Mouse (Mus musculus) embryonic facial prominence, embryonic 15.5 days (tissue): ENCODE measurements around the gene Dclk1. TPM values are rescaled to one million over a fixed set of nuclear protein-coding genes. Genes with fewer than 3 reads are reported as not detected.
A peak's percentile ranks its signal among the peaks of the same experiment; 100 is the strongest.

Experiments
- ATAC-seq: fragments of 200-750 bp; cut with Nextera tagmentation; 2 replicates; pipeline ENCODE4 v1.8.0; 2017; ENCODE audit warnings: low read depth, moderate TSS enrichment; ENCODE audit not compliant: insufficient number of reproducible peaks, low FRiP score, low TSS enrichment
- H3K27ac ChIP-seq: fragments of 300-500 bp; sonication (generic); replicated peaks from 2 replicates; pipeline ENCODE4 v1.5.1; 2015; ENCODE audit warnings: mild to moderate bottlenecking, inconsistent platforms
- H3K27me3 ChIP-seq: fragments of 300-500 bp; sonication (generic); 2 replicates; pipeline ENCODE4 v1.6.1; 2015; ENCODE audit warnings: inconsistent platforms
- H3K36me3 ChIP-seq: fragments of 300-500 bp; sonication (generic); 2 replicates; pipeline ENCODE4 v1.6.1; 2015; ENCODE audit warnings: mild to moderate bottlenecking, inconsistent platforms
- H3K4me1 ChIP-seq: fragments of 300-500 bp; sonication (generic); 2 replicates; pipeline ENCODE4 v1.6.1; 2015; ENCODE audit warnings: inconsistent platforms
- H3K4me2 ChIP-seq: fragments of 300-500 bp; sonication (generic); replicated peaks from 2 replicates; pipeline ENCODE4 v1.6.1; 2015; ENCODE audit warnings: mild to moderate bottlenecking, inconsistent platforms
- H3K4me3 ChIP-seq: fragments of 300-500 bp; sonication (generic); replicated peaks from 2 replicates; pipeline ENCODE4 v1.5.1; 2015; ENCODE audit warnings: mild to moderate bottlenecking, inconsistent platforms
- H3K9ac ChIP-seq: fragments of 300-500 bp; sonication (generic); 2 replicates; pipeline ENCODE4 v1.6.1; 2015; ENCODE audit warnings: inconsistent platforms
- H3K9me3 ChIP-seq: fragments of 300-500 bp; sonication (generic); replicated peaks from 2 replicates; pipeline ENCODE4 v1.6.1; 2016; ENCODE audit warnings: inconsistent platforms
- WGBS: fragments of 180-500 bp; shearing (Covaris S2); methylation state at CpG from one replicate; pipeline ENCODE4 v1.1.7; 2015; 5-methylcytosine and 5-hydroxymethylcytosine counted together
- polyA plus RNA-seq: library from polyadenylated mRNA; unstranded; fragments of >200 nt; fragmentation: Nextera tagmentation; extraction: Ambion mirVana; gene quantifications from 2 replicates; pipeline ENCODE4 v1.2.1, GENCODE M21; 2015

The Dclk1 gene
- polyA plus RNA-seq, 1 experiment from 2014 or later: 64.6 TPM

GRCm38 (mm10) chr3:55476694-55477093, 234.5 kb downstream of the Dclk1 start:
- H3K9me3 ChIP-seq: no peaks in the 10 kb centered on the region
- ATAC-seq: no peak
- H3K27me3 ChIP-seq: no peaks in the 10 kb centered on the region
- no peak overlapping the region for H3K27ac ChIP-seq
- peaks cover 9% of the 10 kb centered on the region; the same call in 1 of the 2 replicates for H3K4me1 ChIP-seq
- H3K4me2 ChIP-seq: no peak overlapping the region
- no peak overlapping the region for H3K4me3 ChIP-seq
- no peak overlapping the region for H3K9ac ChIP-seq
- 92% methylated on average over 7 of the region's 7 CpGs for WGBS
- no peaks in the 10 kb centered on the region for H3K36me3 ChIP-seq

DNA sequence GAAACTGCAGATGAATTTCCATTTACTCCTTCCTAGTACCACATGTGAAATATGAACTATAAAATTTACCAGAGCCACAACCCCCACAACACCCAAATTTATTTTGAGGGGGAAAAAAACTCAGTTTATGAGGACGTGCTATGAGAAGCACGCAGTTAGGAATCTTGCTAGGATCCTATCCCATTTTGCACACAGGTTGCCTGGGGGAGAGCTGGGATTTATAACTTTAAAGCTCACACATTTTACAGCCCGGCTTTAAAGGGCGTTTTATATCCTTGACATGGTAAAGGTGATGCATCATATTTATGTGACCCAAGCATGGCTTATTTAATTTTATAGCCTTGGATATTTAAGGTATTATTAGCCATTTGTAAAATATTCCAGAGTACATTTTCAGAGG, 237.1 kb downstream of the Dclk1 start:
- Histone ChIP-seq H3K27ac (no peak overlapping the region; the same call in 1 of the 2 replicates), H3K9ac (no peak overlapping the region), H3K4me3 (no peak overlapping the region), H3K36me3 (no peaks in the 10 kb centered on the region), H3K4me2 (no peak overlapping the region), H3K27me3 (no peaks in the 10 kb centered on the region), H3K4me1 (peaks cover 12% of the 10 kb centered on the region; the same call in 1 of the 2 replicates), H3K9me3 (no peaks in the 10 kb centered on the region)
- ATAC-seq: no peak
- WGBS: 55% methylated on average over 4 of the region's 4 CpGs

GRCm38 (mm10) chr3:55481140-55481539, 239.0 kb downstream of the Dclk1 start:
- no peak overlapping the region for H3K4me2 ChIP-seq
- no peak overlapping the region for H3K9ac ChIP-seq
- H3K27ac ChIP-seq: no peak overlapping the region
- H3K4me1 ChIP-seq: peaks cover 12% of the 10 kb centered on the region; the same call in 1 of the 2 replicates
- no peak overlapping the region for H3K4me3 ChIP-seq
- no peaks in the 10 kb centered on the region for H3K9me3 ChIP-seq
- ATAC-seq: 0 out of 2 replicates have a peak, but pooled peaks have one; percentile 43
- WGBS: 58% methylated on average over 1 of the region's 1 CpGs
- no peaks in the 10 kb centered on the region for H3K36me3 ChIP-seq
- H3K27me3 ChIP-seq: no peaks in the 10 kb centered on the region

GRCm38 (mm10) chr3:55483328-55483727, 241.2 kb downstream of the Dclk1 start:
- H3K27ac ChIP-seq: peak overlapping the region; percentile 53
- 21% methylated on average over 4 of the region's 4 CpGs for WGBS

GRCm38 (mm10) chr3:55489231-55489990, 247.2 kb downstream of the Dclk1 start:
- no peaks in the 10 kb centered on the region for H3K4me1 ChIP-seq
- H3K9me3 ChIP-seq: no peaks in the 10 kb centered on the region
- H3K27ac ChIP-seq: no peak overlapping the region
- H3K4me3 ChIP-seq: no peak overlapping the region
- no peak overlapping the region for H3K9ac ChIP-seq
- H3K4me2 ChIP-seq: no peak overlapping the region
- 68% methylated on average over 12 of the region's 12 CpGs for WGBS
- no peaks in the 10 kb centered on the region for H3K27me3 ChIP-seq
- ATAC-seq: no peak
- 0 out of 2 replicates have a peak, but pooled peaks cover 9% of the 10 kb centered on the region for H3K36me3 ChIP-seq

More at GRCm38 (mm10) chr3:55483328-55483727, 241.2 kb downstream of the Dclk1 start:
- no peak for ATAC-seq
- H3K36me3 ChIP-seq: 0 out of 2 replicates have a peak, but pooled peaks cover 9% of the 10 kb centered on the region
- peaks cover 12% of the 10 kb centered on the region; the same call in 1 of the 2 replicates for H3K4me1 ChIP-seq
- no peak overlapping the region for H3K4me2 ChIP-seq
- H3K9me3 ChIP-seq: no peaks in the 10 kb centered on the region
- H3K27me3 ChIP-seq: no peaks in the 10 kb centered on the region
- H3K4me3 ChIP-seq: no peak overlapping the region
- H3K9ac ChIP-seq: no peak overlapping the region

GRCm38 (mm10) chr3:55492021-55492420, 249.9 kb downstream of the Dclk1 start:
- H3K27ac ChIP-seq: no peak overlapping the region
- H3K9me3 ChIP-seq: no peaks in the 10 kb centered on the region
- no peak overlapping the region for H3K4me3 ChIP-seq
- no peaks in the 10 kb centered on the region for H3K27me3 ChIP-seq
- H3K36me3 ChIP-seq: 0 out of 2 replicates have a peak, but pooled peaks cover 3% of the 10 kb centered on the region
- no peak for ATAC-seq
- H3K4me2 ChIP-seq: no peak overlapping the region
- peaks cover 7% of the 10 kb centered on the region; the same call in 1 of the 2 replicates for H3K4me1 ChIP-seq
- no peak overlapping the region for H3K9ac ChIP-seq
- WGBS: 31% methylated on average over 6 of the region's 6 CpGs

GRCm38 (mm10) chr3:55494348-55494747, 252.2 kb downstream of the Dclk1 start:
- H3K4me3 ChIP-seq: no peak overlapping the region
- no peak overlapping the region for H3K4me2 ChIP-seq
- H3K27me3 ChIP-seq: no peaks in the 10 kb centered on the region
- no peaks in the 10 kb centered on the region for H3K36me3 ChIP-seq
- ATAC-seq: no peak
- peaks cover 7% of the 10 kb centered on the region; the same call in 1 of the 2 replicates for H3K4me1 ChIP-seq
- no peak overlapping the region for H3K9ac ChIP-seq
- no peak overlapping the region for H3K27ac ChIP-seq
- 39% methylated on average over 4 of the region's 4 CpGs for WGBS
- H3K9me3 ChIP-seq: no peaks in the 10 kb centered on the region

- Histone ChIP-seq H3K4me3 (no peak overlapping the region), H3K27me3 (no peaks in the 10 kb centered on the region), H3K36me3 (no peaks in the 10 kb centered on the region), H3K9ac (no peak overlapping the region), H3K4me2 (no peak overlapping the region), H3K4me1 (peaks cover 7% of the 10 kb centered on the region; the same call in 1 of the 2 replicates), H3K9me3 (no peaks in the 10 kb centered on the region), H3K27ac (0 out of 2 replicates have a peak overlapping the region, but pooled peaks have one; percentile 28)
- WGBS: 46% methylated on average over 7 of the region's 7 CpGs
- ATAC-seq: no peak
Observed at GRCm38 (mm10) chr3:55495231-55495630, 253.1 kb downstream of the Dclk1 start.

- no peaks in the 10 kb centered on the region for H3K27me3 ChIP-seq
- H3K9me3 ChIP-seq: no peaks in the 10 kb centered on the region
- no peak overlapping the region for H3K4me3 ChIP-seq
- no peak overlapping the region for H3K9ac ChIP-seq
- no peak for ATAC-seq
- 32% methylated on average over 4 of the region's 4 CpGs for WGBS
- peaks cover 7% of the 10 kb centered on the region; the same call in 1 of the 2 replicates for H3K4me1 ChIP-seq
- H3K4me2 ChIP-seq: no peak overlapping the region
- no peaks in the 10 kb centered on the region for H3K36me3 ChIP-seq
- H3K27ac ChIP-seq: peak overlapping the region; percentile 39; the same call in 1 of the 2 replicates
Observed at GRCm38 (mm10) chr3:55495866-55496265, 253.7 kb downstream of the Dclk1 start.

DNA sequence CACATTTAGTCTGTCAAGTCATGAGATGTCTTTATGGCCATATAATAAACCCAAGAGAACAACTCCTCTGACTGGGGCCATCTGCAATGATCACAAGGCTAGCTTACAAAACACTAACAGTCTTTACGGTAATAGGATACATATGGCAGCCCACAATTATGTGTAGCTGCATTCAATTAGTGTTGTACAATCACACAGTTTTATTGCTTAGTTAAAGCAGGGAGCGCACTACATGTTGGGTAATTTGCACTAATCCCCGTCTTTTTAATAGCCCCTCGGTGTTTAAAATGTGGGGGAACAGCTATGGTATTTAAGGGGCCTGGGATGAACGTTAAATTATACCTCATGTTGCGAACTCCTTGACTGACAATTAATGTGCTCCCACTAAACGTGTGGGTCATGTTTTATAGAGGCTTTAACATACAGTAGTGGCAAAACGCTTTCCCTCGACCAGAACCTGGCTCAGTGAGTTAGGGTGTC, 254.3 kb downstream of the Dclk1 start:
- peak; percentile 63 for ATAC-seq
- Histone ChIP-seq H3K36me3 (no peaks in the 10 kb centered on the region), H3K9ac (no peak overlapping the region), H3K4me1 (peaks cover 7% of the 10 kb centered on the region; the same call in 1 of the 2 replicates), H3K27me3 (no peaks in the 10 kb centered on the region), H3K9me3 (no peaks in the 10 kb centered on the region), H3K4me3 (no peak overlapping the region), H3K27ac (peak overlapping the region; percentile 55; the same call in 1 of the 2 replicates), H3K4me2 (no peak overlapping the region)
- WGBS: 33% methylated on average over 9 of the region's 9 CpGs

DNA sequence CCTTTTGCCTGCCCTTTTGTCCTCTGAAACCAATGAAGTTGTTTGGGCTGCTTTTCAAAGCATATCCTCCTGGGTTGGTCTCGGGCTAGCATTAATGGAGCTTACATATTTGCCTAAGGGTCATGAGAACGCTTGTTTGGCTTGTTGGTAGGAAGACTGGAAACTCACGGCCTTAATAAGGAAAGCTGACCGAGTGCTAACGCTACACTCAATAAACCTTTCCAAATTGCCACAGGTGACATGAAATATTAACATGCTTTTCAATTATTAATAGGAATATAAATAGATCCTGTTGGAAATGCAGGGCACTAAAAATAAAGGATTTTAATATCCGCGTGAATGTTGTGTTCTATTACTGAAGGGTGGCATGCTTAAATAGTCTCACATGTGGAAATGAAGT, 257.1 kb downstream of the Dclk1 start:
- H3K4me1 ChIP-seq: peaks cover 7% of the 10 kb centered on the region; the same call in 1 of the 2 replicates
- no peak for ATAC-seq
- no peaks in the 10 kb centered on the region for H3K9me3 ChIP-seq
- no peaks in the 10 kb centered on the region for H3K27me3 ChIP-seq
- H3K27ac ChIP-seq: no peak overlapping the region
- WGBS: 76% methylated on average over 7 of the region's 7 CpGs
- no peak overlapping the region for H3K4me3 ChIP-seq
- H3K9ac ChIP-seq: no peak overlapping the region
- no peak overlapping the region for H3K4me2 ChIP-seq
- H3K36me3 ChIP-seq: no peaks in the 10 kb centered on the region
